Mouse (Mus musculus) heart, postnatal 0 days (tissue): ENCODE measurements around the gene Tgfbr2. TPM values are rescaled to one million over a fixed set of nuclear protein-coding genes. Genes with fewer than 3 reads are reported as not detected.

Source experiments
- ATAC-seq: fragments of 200-750 bp; cut with Nextera tagmentation; 2 replicates; pipeline ENCODE4 v1.8.0; 2017; ENCODE audit warnings: low read depth, moderate number of reproducible peaks, moderate library complexity; ENCODE audit not compliant: insufficient read depth
- DNase-seq: peaks from one replicate; pipeline ENCODE4 v3.0.0-alpha.2; 2016; ENCODE audit warnings: low spot score
- H3K27ac ChIP-seq: fragments of 300-500 bp; sonication (generic); 2 replicates; pipeline ENCODE4 v1.5.1; 2014; ENCODE audit warnings: low read depth, mild to moderate bottlenecking
- H3K27me3 ChIP-seq: fragments of 300-500 bp; sonication (generic); 2 replicates; pipeline ENCODE4 v1.6.1; 2014; ENCODE audit warnings: low read length, mixed read lengths; ENCODE audit not compliant: control insufficient read depth, insufficient read depth
- H3K36me3 ChIP-seq: fragments of 300-500 bp; sonication (generic); replicated peaks from 2 replicates; pipeline ENCODE4 v1.6.1; 2014; ENCODE audit warnings: low read length, mixed read lengths; ENCODE audit not compliant: control insufficient read depth, insufficient read depth
- H3K4me1 ChIP-seq: fragments of 300-500 bp; sonication (generic); 2 replicates; pipeline ENCODE4 v1.6.1; 2014; ENCODE audit warnings: antibody characterized with exemption; ENCODE audit not compliant: control insufficient read depth, insufficient read depth
- H3K4me2 ChIP-seq: fragments of 300-500 bp; sonication (generic); 2 replicates; pipeline ENCODE4 v1.6.1; 2014; ENCODE audit warnings: low read depth, mild to moderate bottlenecking, low read length, moderate library complexity
- H3K4me3 ChIP-seq: fragments of 300-500 bp; sonication (generic); 2 replicates; pipeline ENCODE4 v1.5.1; 2014; ENCODE audit warnings: low read depth, low read length
- H3K9ac ChIP-seq: fragments of 300-500 bp; sonication (generic); replicated peaks from 2 replicates; pipeline ENCODE4 v1.6.1; 2014; ENCODE audit warnings: low read depth, low read length, mixed read lengths
- H3K9me3 ChIP-seq: fragments of 300-500 bp; sonication (generic); replicated peaks from 2 replicates; pipeline ENCODE4 v1.6.1; 2016; ENCODE audit warnings: low read length; ENCODE audit not compliant: control insufficient read depth
- CTCF ChIP-seq: IDR thresholded peaks from 2 replicates; pipeline ENCODE4 v1.5.1; 2016; ENCODE audit warnings: antibody characterized with exemption, control low read depth, low read depth
- EP300 ChIP-seq: IDR thresholded peaks from 2 replicates; pipeline ENCODE4 v1.6.1; 2016; ENCODE audit warnings: antibody characterized with exemption, low read depth
- WGBS: fragments of 180-500 bp; shearing (Covaris S2); extraction: QIAGEN DNeasy Blood & Tissue Kit; methylation state at CpG from one replicate; pipeline ENCODE4 v1.1.7; 2014; 5-methylcytosine and 5-hydroxymethylcytosine counted together
- polyA plus RNA-seq: library from polyadenylated mRNA; unstranded; fragments of >200 nt; fragmentation: Nextera tagmentation; extraction: Ambion mirVana; gene quantifications from 2 replicates; pipeline ENCODE4 v1.2.1, GENCODE M21; 2015
- total RNA-seq: library from RNA; depleted of rRNA; stranded (reverse); fragments of >200 nt; gene quantifications from 2 replicates; pipeline ENCODE4 v1.2.3, GENCODE M21; 2014; ENCODE audit warnings: low replicate concordance

Tgfbr2 gene
- total and polyA plus RNA-seq, 2 experiments from 2014 or later, result 16.0 to 70.8 TPM

DNA sequence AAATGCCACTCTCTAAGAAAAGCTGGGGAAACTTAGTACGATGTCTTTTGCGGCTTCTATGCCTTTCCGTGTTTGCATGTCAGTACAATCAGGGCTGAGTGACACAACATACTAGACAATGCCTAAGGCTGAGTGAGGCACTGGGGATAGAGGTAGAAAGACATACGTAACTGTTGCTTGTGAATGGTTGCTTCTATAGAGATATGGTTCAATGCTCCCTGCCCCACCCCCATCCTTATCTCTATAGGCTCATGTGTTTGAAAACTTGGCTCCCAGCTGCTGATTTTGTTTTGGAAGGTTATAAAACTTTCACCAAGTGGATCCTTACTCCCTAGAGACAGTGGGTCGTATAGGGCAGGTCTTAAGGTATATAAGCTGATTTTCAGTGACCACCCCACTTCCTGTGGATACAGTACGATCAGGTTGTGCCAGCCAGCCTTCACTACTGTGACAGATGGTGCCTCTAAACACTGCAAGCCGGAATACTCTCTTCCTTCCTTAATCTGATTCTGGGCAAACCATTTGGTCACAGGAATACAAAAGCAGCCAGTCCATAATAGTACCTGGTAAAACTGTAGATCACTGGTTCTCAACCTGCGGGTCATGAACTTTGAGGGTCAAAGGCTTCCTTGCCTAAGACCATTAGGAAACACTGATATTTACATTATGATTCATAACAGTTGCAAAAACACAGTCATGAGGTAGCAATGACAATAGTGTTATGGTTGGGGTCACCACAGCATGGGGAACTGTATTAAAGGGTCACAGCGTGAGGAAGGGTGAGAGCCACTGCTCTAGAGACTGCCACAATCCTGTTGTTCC lies 63.8 kb downstream of the Tgfbr2 start:
- no peak overlapping the region for H3K27ac ChIP-seq
- 76% methylated on average over 9 of the region's 9 CpGs for WGBS

DNA sequence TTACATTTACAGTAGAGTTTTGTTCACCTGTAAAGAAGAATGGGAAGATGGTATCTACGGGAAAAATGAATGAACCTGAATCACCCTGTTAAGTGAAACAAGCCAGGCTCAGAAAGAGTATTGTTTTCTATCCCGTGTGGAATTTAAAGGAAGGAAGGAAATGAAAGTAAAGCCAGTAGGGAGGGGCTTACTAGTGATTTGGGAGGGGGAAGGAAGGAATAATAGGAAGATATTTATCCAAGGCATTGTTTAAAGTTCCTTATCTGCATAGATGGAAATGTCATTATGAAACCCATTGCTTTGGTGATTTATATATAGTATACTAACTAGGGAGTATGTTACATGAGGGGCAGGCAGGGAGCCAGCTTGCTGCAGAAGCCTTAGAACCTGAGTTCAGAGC lies 66.4 kb downstream of the Tgfbr2 start:
- Histone ChIP-seq H3K27me3 (no peaks in the 10 kb centered on the region), H3K4me1 (no peaks in the 10 kb centered on the region), H3K4me2 (no peak overlapping the region), H3K27ac (no peak overlapping the region), H3K36me3 (peaks cover 56% of the 10 kb centered on the region), H3K9me3 (0 out of 2 replicates have a peak, but pooled peaks cover 3% of the 10 kb centered on the region), H3K4me3 (no peak overlapping the region), H3K9ac (no peak overlapping the region)
- ATAC-seq, result no peak
- peak; percentile 29 for DNase-seq
- TF ChIP-seq CTCF (no peak), EP300 (peak; percentile 68; the same call in 1 of the 2 replicates)
- 66% methylated on average over 2 of the region's 2 CpGs for WGBS

More for the DNA sequence above, 63.8 kb downstream of the Tgfbr2 start:
- Histone ChIP-seq H3K4me2 (no peak overlapping the region), H3K36me3 (peaks cover 41% of the 10 kb centered on the region), H3K27me3 (no peaks in the 10 kb centered on the region), H3K9me3 (0 out of 2 replicates have a peak, but pooled peaks cover 2% of the 10 kb centered on the region), H3K4me3 (no peak overlapping the region), H3K9ac (no peak overlapping the region), H3K4me1 (no peaks in the 10 kb centered on the region)
- DNase-seq, result no peak
- ATAC-seq, result no peak
- TF ChIP-seq EP300 (no peak), CTCF (no peak)

DNA sequence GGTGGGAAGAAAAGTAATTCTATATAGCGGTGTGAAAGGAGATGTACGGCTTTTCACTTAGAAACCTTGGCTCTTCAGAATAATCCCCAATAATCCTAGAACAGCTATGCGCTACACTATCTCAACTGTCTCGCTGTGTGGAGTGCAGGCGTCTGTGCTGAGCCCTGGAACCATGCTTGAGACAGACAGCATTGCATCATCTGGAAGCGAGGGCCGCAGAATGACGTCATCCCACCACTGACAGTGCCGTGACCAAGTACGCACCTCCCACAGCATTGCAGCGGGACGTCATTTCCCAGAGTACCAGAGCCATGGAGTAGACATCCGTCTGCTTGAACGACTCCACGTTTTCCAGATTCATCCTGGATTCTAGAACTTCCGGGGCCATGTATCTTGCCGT lies 70.4 kb downstream of the Tgfbr2 start:
- Histone ChIP-seq H3K4me1 (no peaks in the 10 kb centered on the region), H3K36me3 (peaks cover 70% of the 10 kb centered on the region), H3K9ac (no peak overlapping the region), H3K27ac (no peak overlapping the region), H3K27me3 (no peaks in the 10 kb centered on the region), H3K4me3 (no peak overlapping the region), H3K4me2 (no peak overlapping the region), H3K9me3 (0 out of 2 replicates have a peak, but pooled peaks cover 3% of the 10 kb centered on the region)
- TF ChIP-seq CTCF (no peak), EP300 (no peak)
- no peak for DNase-seq
- 77% methylated on average over 17 of the region's 17 CpGs for WGBS
- ATAC-seq, result no peak

DNA sequence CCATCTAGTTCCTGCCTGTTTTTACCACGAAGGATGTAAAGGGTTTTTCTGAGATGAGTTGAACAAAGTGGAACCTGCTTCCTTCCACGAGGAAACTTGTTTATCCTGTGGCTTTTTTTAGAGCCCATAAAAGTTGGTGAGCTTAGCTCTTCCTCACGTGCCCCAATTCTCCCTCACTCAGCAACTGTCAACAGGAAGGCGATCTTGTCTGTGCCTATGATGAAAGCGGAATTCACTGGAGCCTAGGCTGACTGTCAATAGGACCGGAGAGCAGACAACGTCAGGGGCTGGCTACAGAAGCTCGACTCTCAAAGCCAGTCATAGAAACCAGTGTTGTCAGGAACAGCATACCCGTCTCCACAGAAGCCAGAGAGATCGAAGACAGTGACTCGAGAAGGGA lies 73.3 kb downstream of the Tgfbr2 start:
- WGBS, result 52% methylated on average over 11 of the region's 11 CpGs
- TF ChIP-seq CTCF (no peak), EP300 (no peak)
- Histone ChIP-seq H3K4me3 (no peak overlapping the region), H3K36me3 (peaks cover 54% of the 10 kb centered on the region), H3K4me2 (no peak overlapping the region), H3K9ac (no peak overlapping the region), H3K9me3 (0 out of 2 replicates have a peak, but pooled peaks cover 3% of the 10 kb centered on the region), H3K4me1 (no peaks in the 10 kb centered on the region), H3K27me3 (no peaks in the 10 kb centered on the region), H3K27ac (no peak overlapping the region)
- no peak for ATAC-seq
- no peak for DNase-seq

DNA sequence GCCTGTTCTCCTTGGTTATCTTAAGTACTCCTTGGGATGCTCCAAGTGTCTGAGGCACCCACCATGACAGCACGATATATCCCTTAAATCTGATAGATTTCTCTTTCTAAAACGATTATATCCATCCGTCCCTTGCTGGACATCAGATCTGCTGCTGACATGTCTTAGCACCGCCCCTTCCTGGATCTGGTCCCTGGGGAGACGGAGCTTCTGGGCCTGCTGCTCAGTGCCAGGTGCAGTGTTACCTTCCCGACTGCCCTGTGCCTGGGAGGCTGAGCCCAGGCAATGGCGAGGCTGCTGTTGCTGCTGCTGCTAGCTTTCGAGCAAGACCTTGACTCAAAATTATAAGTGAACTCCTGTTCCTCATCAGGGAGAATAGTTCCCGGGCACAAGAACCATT lies 75.1 kb downstream of the Tgfbr2 start:
- DNase-seq (no peak), ATAC-seq (no peak)
- no peak overlapping the region for H3K4me3 ChIP-seq
- no peaks in the 10 kb centered on the region for H3K9me3 ChIP-seq
- H3K9ac ChIP-seq, result no peak overlapping the region
- H3K27me3 ChIP-seq, result no peaks in the 10 kb centered on the region
- H3K36me3 ChIP-seq, result peaks cover 47% of the 10 kb centered on the region
- H3K27ac ChIP-seq, result no peak overlapping the region
- TF ChIP-seq EP300, result no peak
- TF ChIP-seq CTCF, result no peak
- no peaks in the 10 kb centered on the region for H3K4me1 ChIP-seq
- H3K4me2 ChIP-seq, result no peak overlapping the region
- 76% methylated on average over 9 of the region's 9 CpGs for WGBS

DNA sequence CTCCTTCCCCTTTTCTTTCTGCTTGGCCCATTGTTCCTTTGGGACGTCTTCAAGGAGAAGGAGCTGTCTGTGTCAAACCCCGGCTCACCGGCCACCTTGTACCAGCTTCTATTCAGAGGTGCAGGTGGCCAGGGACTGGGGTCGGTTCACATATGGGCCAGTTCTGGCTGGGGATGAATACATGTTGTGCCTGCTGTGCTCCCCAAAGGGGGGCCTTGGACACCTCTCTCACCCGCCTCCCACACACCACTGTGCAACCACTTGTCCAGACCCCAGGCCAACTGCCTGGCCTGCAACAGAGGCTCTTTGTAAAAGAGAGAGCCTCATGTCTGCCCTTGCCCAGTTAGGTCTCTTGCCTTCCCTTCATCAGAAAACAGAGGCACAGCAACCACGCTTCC lies 75.6 kb downstream of the Tgfbr2 start:
- Histone ChIP-seq H3K4me3 (no peak overlapping the region), H3K4me2 (no peak overlapping the region), H3K27me3 (no peaks in the 10 kb centered on the region), H3K27ac (no peak overlapping the region), H3K9me3 (no peaks in the 10 kb centered on the region), H3K9ac (no peak overlapping the region), H3K36me3 (peaks cover 43% of the 10 kb centered on the region), H3K4me1 (no peaks in the 10 kb centered on the region)
- no peak for ATAC-seq
- no peak for TF ChIP-seq EP300
- TF ChIP-seq CTCF, result no peak
- WGBS, result 84% methylated on average over 6 of the region's 6 CpGs
- no peak for DNase-seq
